34 mouse cellular contexts compared by ENCODE assay signal in genomic region chr12:33496306-33496705, GRCm38 (mm10).
"Had no signal": no experiment of that assay in that cellular context is flagged by ENCODE, and none has a peak within 500 bp of the region (broad histone marks: within the 10 kb centered on the region; RNA-seq: fewer than 3 reads in every experiment).

No protein-coding gene starts in this region.

- H3K9ac ChIP-seq: heart, embryonic 12.5 days; heart, embryonic 13.5 days; heart, embryonic 15.5 days; hindbrain, embryonic 12.5 days; hindbrain, embryonic 13.5 days; hindbrain, embryonic 14.5 days; hindbrain, embryonic 15.5 days; intestine, embryonic 15.5 days; kidney, embryonic 15.5 days had no signal

- H3K27me3 ChIP-seq: heart, embryonic 12.5 days; heart, embryonic 13.5 days; heart, embryonic 15.5 days; hindbrain, embryonic 12.5 days; hindbrain, embryonic 13.5 days; hindbrain, embryonic 15.5 days; intestine, embryonic 15.5 days; kidney, embryonic 15.5 days had no signal

- H3K36me3 ChIP-seq: heart, embryonic 12.5 days; heart, embryonic 13.5 days; heart, embryonic 15.5 days; hindbrain, embryonic 10.5 days; hindbrain, embryonic 12.5 days; hindbrain, embryonic 13.5 days; hindbrain, embryonic 15.5 days; intestine, embryonic 15.5 days; kidney, embryonic 15.5 days had no signal

- H3K4me3 ChIP-seq: heart, embryonic 12.5 days; heart, embryonic 13.5 days; heart, embryonic 15.5 days; hindbrain, embryonic 10.5 days; hindbrain, embryonic 12.5 days; hindbrain, embryonic 13.5 days; hindbrain, embryonic 15.5 days; intestine, embryonic 15.5 days; kidney, embryonic 15.5 days; layer of hippocampus, adult 2 months; left cerebral cortex, adult 2 months had no signal

- H3K4me2 ChIP-seq: heart, embryonic 11.5 days; heart, embryonic 12.5 days; heart, embryonic 13.5 days; heart, embryonic 15.5 days; hindbrain, embryonic 12.5 days; hindbrain, embryonic 13.5 days; hindbrain, embryonic 14.5 days; hindbrain, embryonic 15.5 days; intestine, embryonic 15.5 days; kidney, embryonic 15.5 days had no signal

- H3K27ac ChIP-seq: heart, embryonic 13.5 days; heart, embryonic 15.5 days; hindbrain, embryonic 10.5 days; hindbrain, embryonic 12.5 days; hindbrain, embryonic 13.5 days; hindbrain, embryonic 14.5 days; hindbrain, embryonic 15.5 days; hindbrain, postnatal 0 days; intestine, embryonic 15.5 days; kidney, embryonic 15.5 days; kidney, postnatal 0 days; layer of hippocampus, adult 2 months; left cerebral cortex, adult 2 months had no signal

- DNase-seq: heart, postnatal 10 days; heart, postnatal 14 days; heart, postnatal 36 days; heart, postnatal 4 days; kidney, adult 11 months; kidney, adult 18-20 months; kidney, adult 2 months; kidney, adult 8-10 months; kidney, adult 9 months; kidney, postnatal 10 days; kidney, postnatal 14 days; kidney, postnatal 36 days; kidney, postnatal 4 days; layer of hippocampus, adult 9-11 months; layer of hippocampus, postnatal 36 days had no signal

- H3K9me3 ChIP-seq: heart, embryonic 12.5 days; heart, embryonic 13.5 days; heart, embryonic 15.5 days; hindbrain, embryonic 10.5 days; hindbrain, embryonic 12.5 days; hindbrain, embryonic 13.5 days; hindbrain, embryonic 15.5 days; intestine, embryonic 15.5 days; kidney, embryonic 15.5 days had no signal

- ATAC-seq: hindbrain, embryonic 16.5 days; hindbrain, postnatal 0 days; inflammation-experienced regulatory T-cells, adult 6 months; intestine, embryonic 15.5 days; intestine, embryonic 16.5 days; intestine, postnatal 0 days had no signal

- H3K4me1 ChIP-seq: heart, embryonic 12.5 days; heart, embryonic 13.5 days; hindbrain, embryonic 10.5 days; hindbrain, embryonic 12.5 days; hindbrain, embryonic 13.5 days; hindbrain, embryonic 15.5 days; intestine, embryonic 15.5 days; kidney, embryonic 15.5 days had no signal
